Mouse (Mus musculus): ENCODE measurements at regions not wholly inside any gene's neighbourhood (a gene's known extent, or its start where the extent isn't known, plus 50 kb on each side); places are given as distances from the start of the nearest gene placed in this dataset.
"Not testable (repeated sequence)": the region's sequence is repeated elsewhere in the genome, so short reads cannot be mapped to it uniquely, and the experiment has no call there.

DNA sequence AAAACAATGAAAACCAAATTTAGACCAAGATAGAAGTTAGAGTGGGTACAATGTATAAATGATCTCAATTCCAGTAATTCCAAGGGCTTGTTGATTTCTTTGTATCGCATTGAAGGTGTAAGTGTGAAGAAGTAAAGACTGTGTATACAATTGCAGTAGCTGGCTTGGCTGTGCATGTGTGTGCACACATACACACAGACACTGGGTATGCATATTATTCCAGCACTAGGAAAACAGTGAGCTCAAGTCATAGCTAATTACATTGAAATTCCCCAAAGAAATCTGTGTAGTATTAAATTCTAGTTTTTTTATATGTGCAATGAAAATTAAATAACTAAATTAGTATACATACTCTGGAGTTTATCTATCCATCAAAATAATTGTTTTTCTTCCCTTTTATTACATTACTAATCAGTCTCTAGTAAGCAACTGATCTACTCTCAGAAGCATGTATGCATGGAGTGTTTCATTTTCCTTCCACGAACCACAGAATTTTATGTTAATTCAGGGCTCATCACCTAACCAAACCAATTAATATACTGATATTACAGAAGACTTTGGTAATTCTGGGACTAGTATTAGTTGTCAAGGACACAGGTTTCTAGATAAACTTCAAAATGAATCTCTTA is 56.5 kb downstream of the Gm8797 start:
- Histone ChIP-seq H3K9me3 (no peaks in the 10 kb centered on the region), H3K4me1 (replicated peaks) (no peaks in the 10 kb centered on the region), H3K36me3 (no peaks in the 10 kb centered on the region), H3K27ac (no peak overlapping the region), H3K27me3 (ENCODE audit: insufficient read depth, poor library complexity, severe bottlenecking) (no peaks in the 10 kb centered on the region), H3K4me3 (no peak overlapping the region)
- no peak for DNase-seq (ENCODE audit: low spot score)
- 94% methylated on average over 2 of the region's 2 CpGs for WGBS

DNA sequence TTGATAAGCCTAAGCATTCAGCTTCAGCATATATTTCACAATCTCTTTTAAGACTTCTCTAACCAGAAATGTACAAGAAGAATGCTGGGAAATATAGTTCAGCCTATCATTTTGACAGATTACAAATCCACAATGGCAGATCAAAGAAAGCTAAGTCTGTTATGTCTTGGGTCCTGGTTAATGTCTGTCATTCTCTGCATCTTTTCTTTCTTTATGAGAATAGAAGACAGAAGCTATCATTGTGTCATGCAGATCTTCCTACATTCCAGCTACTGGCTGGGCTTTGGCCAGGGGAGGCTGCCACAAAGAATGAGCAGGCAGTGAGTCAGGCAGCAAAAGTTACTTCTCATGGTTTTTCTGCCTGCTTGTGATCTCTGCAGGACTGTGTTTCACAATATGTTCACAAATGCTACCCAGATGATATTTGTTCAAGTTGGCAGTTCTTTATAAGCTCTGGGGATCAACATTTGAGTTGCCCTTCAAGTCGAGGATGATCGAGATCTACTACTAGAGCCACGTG is 60.5 kb downstream of the Gm8797 start:
- H3K9me3 ChIP-seq: no peaks in the 10 kb centered on the region
- no peak overlapping the region for H3K27ac ChIP-seq
- no peak overlapping the region for H3K4me3 ChIP-seq
- no peak for DNase-seq (ENCODE audit: low spot score)
- no peaks in the 10 kb centered on the region for H3K36me3 ChIP-seq
- H3K4me1 ChIP-seq (replicated peaks): no peaks in the 10 kb centered on the region
- WGBS: 89% methylated on average over 3 of the region's 3 CpGs
- H3K27me3 ChIP-seq (ENCODE audit: insufficient read depth, poor library complexity, severe bottlenecking): no peaks in the 10 kb centered on the region

DNA sequence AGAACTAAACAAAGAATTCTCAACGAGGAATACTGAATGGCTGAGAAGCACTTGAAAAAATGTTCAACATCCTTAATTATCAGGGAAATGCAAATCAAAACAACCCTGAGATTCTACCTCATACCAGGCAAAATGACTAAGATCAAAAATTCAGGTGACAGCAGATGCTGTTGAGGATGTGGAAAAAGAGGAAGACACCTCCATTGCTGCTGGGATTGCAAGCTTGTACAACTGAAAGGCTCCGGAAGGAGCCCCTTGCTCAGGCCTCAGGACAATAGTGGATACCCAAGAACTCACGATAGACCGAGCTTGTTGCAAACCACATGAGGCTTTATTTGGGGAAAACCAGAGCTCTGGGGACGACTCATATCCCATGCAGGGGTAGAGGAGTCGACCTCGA is 69.6 kb downstream of the Gm8797 start:
- H3K4me1 ChIP-seq (replicated peaks); H3K4me3 ChIP-seq; H3K36me3 ChIP-seq; H3K9me3 ChIP-seq; H3K27ac ChIP-seq; H3K27me3 ChIP-seq (ENCODE audit: insufficient read depth, poor library complexity, severe bottlenecking); DNase-seq (ENCODE audit: low spot score): not testable (repeated sequence)
- 86% methylated on average over 7 of the region's 7 CpGs for WGBS

DNA sequence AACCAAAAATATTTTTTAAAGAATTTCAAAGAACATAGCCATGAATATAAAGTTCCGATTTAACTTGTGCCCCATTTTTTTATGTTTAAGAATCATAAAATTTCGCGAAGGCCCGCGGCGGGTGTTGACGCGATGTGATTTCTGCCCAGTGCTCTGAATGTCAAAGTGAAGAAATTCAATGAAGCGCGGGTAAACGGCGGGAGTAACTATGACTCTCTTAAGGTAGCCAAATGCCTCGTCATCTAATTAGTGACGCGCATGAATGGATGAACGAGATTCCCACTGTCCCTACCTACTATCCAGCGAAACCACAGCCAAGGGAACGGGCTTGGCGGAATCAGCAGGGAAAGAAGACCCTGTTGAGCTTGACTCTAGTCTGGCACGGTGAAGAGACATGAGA is 109.6 kb downstream of the Gm8797 start:
- WGBS: 28% methylated on average over 20 of the region's 20 CpGs
- not testable (repeated sequence) for H3K4me3 ChIP-seq; DNase-seq (ENCODE audit: low spot score)

DNA sequence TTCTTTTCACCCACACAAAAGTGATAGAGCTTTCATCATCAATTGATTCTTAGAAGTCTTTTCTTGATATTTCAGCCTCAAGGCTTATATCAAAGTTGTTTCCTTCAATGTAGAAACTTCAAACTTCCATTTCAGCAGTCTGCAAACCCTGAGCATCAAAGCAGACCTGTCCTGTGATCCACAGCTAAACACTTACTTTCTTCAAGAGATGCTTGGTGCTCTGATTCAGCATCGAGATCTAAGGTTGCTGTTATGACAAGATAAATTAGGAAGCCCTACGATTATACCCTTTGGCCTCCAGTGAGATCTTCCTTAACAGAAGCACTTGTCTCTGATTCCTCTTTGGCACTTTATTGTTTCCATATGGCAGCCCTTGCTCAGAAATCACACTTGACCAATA is 119.8 kb downstream of the Gm8797 start:
- no peaks in the 10 kb centered on the region for H3K4me1 ChIP-seq (replicated peaks)
- no peaks in the 10 kb centered on the region for H3K27me3 ChIP-seq (ENCODE audit: insufficient read depth, poor library complexity, severe bottlenecking)
- H3K27ac ChIP-seq: no peak overlapping the region
- H3K36me3 ChIP-seq: no peaks in the 10 kb centered on the region
- no peak overlapping the region for H3K4me3 ChIP-seq
- DNase-seq (ENCODE audit: low spot score): no peak
- WGBS: 87% methylated on average over 2 of the region's 2 CpGs
- no peaks in the 10 kb centered on the region for H3K9me3 ChIP-seq

More for the DNA sequence above, 109.6 kb downstream of the Gm8797 start:
- H3K36me3 ChIP-seq; H3K27ac ChIP-seq; H3K27me3 ChIP-seq (ENCODE audit: insufficient read depth, poor library complexity, severe bottlenecking); H3K9me3 ChIP-seq; H3K4me1 ChIP-seq (replicated peaks): not testable (repeated sequence)

DNA sequence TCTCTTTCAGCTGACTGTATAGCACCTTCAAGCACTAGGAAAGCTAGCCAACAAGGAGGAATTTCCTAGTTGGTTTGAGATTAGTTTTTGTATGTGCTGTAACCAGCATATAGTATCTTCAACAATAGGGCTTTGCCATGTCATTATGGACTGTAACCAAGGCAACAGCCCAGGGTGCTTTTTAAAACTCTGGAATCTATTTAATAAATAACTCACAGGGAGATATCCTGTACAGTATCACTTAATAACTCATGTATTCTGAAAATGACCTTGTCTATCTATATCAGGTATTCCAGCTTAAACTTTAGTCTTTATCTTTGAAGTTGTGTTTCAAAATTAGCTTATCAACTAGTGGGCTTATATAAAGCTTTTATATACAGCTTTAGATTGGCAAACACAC is 128.5 kb downstream of the Gm8797 start:
- no peak overlapping the region for H3K27ac ChIP-seq
- no peak for DNase-seq (ENCODE audit: low spot score)
- no peak overlapping the region for H3K4me3 ChIP-seq
- no peaks in the 10 kb centered on the region for H3K4me1 ChIP-seq (replicated peaks)
- no peaks in the 10 kb centered on the region for H3K9me3 ChIP-seq
- no peaks in the 10 kb centered on the region for H3K36me3 ChIP-seq
- no peaks in the 10 kb centered on the region for H3K27me3 ChIP-seq (ENCODE audit: insufficient read depth, poor library complexity, severe bottlenecking)

DNA sequence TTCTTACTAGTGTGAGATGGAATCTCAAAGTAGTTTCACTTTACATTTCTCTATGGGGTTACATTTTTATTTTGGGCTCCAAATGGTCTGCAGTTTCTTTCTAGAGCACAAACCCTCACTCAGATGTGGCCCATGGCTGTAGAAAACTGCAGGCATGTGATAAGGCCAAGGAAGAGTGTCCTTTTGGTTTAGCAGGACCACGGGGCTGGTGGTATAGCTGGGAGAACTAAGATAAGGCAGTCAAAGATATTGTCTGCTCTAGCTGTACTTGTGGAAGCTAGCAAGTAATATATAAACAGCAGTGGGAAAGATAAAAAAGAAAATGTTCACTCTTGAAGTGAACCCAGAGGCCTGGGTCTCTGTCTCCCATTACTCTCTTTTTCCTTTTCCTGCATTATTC is 166.9 kb downstream of the Gm8797 start:
- Histone ChIP-seq H3K36me3 (no peaks in the 10 kb centered on the region), H3K4me1 (replicated peaks) (no peaks in the 10 kb centered on the region), H3K27ac (no peak overlapping the region), H3K4me3 (no peak overlapping the region), H3K27me3 (ENCODE audit: insufficient read depth, poor library complexity, severe bottlenecking) (no peaks in the 10 kb centered on the region), H3K9me3 (no peaks in the 10 kb centered on the region)
- DNase-seq (ENCODE audit: low spot score): no peak
- WGBS: 92% methylated on average over 1 of the region's 1 CpGs

DNA sequence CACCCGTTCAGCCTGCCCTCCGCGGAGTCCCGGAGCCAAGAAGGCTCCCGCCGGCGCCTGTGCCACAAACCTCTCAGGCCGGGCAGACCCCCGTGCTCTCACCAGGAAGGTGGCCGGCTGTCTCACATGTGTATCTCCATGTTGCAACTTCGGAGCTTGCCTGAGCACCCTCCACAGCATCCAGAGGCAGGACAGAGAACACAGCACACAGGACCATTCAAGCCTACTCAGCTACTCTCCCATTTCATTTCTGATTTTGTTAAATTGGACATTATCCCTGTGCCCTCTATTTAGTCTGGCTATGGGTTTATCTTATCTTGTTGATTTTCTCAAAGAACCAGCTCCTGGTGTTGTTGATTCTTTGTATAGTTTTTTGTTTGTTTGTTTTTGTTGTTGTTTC is 199.6 kb downstream of the Gm8797 start:
- H3K36me3 ChIP-seq; H3K27ac ChIP-seq; H3K4me1 ChIP-seq (replicated peaks); DNase-seq (ENCODE audit: low spot score); H3K4me3 ChIP-seq; H3K9me3 ChIP-seq; H3K27me3 ChIP-seq (ENCODE audit: insufficient read depth, poor library complexity, severe bottlenecking): not testable (repeated sequence)
- WGBS: 96% methylated on average over 11 of the region's 11 CpGs

DNA sequence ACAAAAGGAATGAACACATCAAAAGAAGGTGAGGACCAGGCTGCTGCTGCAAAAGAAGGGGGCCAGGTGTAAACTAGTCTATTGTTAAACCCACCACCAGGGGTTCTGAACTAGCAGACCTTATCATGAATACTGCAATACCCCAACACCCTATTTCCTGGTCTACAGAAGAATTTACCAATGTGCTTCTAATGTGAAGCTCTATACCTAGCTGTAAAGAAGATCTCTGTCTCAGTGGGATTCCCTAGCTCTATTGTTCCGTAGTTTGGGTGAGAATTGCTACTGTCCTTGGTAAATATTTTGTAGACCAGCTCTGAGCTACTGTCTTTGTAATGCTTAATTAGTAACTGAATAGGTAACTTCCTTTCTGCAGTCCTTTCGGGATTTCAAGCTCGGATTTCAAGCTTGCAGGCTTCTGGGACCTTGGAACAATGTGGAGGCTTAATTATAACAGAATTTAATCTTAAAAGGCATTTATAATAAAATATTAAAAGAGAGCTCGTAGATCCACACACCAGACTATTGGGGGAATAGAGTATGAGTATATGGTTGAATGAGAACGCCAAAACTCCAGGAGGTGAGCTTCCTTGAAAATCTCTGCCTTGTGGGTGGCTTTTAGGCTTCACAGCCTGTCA is 238.5 kb downstream of the Gm8797 start:
- not testable (repeated sequence) for H3K27me3 ChIP-seq (ENCODE audit: insufficient read depth, poor library complexity, severe bottlenecking); DNase-seq (ENCODE audit: low spot score); H3K4me1 ChIP-seq (replicated peaks); H3K9me3 ChIP-seq; H3K4me3 ChIP-seq; H3K27ac ChIP-seq; H3K36me3 ChIP-seq
- 82% methylated on average over 5 of the region's 5 CpGs for WGBS

DNA sequence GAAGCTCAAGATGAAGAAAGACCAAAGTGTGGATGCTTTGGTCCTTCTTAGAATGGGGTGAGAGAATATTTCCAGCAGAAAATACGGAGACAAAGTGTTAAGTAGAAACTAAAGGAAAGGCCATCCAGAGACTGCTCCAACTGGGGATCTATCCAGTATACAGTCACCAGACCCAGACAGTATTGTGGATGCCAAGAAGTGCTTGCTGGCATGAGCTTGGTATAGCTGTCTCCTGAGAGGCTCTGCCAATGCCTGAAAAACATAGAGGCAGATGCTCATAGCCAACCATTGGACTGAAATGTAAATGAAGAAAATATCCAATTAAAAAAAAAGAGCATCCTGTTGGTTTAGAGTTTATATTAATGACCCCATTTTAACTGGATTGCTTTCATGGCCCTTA is 253.8 kb downstream of the Gm8797 start:
- Histone ChIP-seq H3K27ac (no peak overlapping the region), H3K27me3 (ENCODE audit: insufficient read depth, poor library complexity, severe bottlenecking) (no peaks in the 10 kb centered on the region), H3K4me3 (no peak overlapping the region), H3K36me3 (no peaks in the 10 kb centered on the region), H3K9me3 (no peaks in the 10 kb centered on the region; the same call in 1 of the 2 replicates), H3K4me1 (replicated peaks) (no peaks in the 10 kb centered on the region)
- WGBS: 86% methylated on average over 1 of the region's 1 CpGs
- DNase-seq (ENCODE audit: low spot score): no peak

DNA sequence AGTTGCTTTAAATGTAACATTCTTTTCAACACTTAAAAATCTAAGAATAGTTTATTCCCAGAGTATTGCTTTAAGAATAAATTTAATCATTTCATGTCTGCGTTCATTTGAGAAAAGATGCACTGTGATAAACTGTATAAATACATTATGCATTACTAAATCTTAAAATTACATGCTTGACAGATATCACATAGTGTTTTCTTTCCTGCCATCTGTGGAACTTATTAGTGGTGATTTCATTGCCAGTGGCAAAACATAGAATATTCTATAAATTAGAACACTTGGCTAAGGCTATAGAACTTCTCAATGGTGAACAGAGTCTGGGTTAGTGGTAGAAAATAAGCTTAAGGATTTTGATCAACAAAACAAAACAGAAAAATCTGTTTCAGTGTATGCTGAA is 268.1 kb downstream of the Gm8797 start:
- H3K9me3 ChIP-seq: no peaks in the 10 kb centered on the region
- H3K27ac ChIP-seq: no peak overlapping the region
- no peak overlapping the region for H3K4me3 ChIP-seq
- H3K27me3 ChIP-seq (ENCODE audit: insufficient read depth, poor library complexity, severe bottlenecking): no peaks in the 10 kb centered on the region
- H3K4me1 ChIP-seq (replicated peaks): no peaks in the 10 kb centered on the region
- H3K36me3 ChIP-seq: no peaks in the 10 kb centered on the region
- no peak for DNase-seq (ENCODE audit: low spot score)
- 83% methylated on average over 1 of the region's 1 CpGs for WGBS

DNA sequence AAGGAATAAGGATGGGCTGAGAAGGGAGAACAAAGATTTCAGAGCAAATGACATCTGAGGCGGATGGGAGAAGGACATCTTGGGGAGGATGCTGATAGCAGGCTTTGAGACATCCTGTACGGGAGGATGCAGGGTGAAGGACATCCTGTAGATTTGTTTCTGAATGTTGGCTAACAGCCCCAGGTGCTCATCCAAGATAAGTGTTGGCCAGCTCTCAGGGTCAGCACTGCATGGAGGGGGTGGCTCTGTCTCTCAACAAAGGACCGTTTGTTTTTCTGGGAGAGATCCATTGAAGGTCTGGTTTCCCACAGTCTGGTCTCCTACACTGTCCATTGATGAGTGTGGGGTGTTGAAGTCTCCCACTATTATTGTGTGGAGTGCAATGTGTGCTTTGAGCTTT is 290.7 kb downstream of the Gm8797 start:
- 72% methylated on average over 3 of the region's 3 CpGs for WGBS
- DNase-seq (ENCODE audit: low spot score); H3K27ac ChIP-seq; H3K4me3 ChIP-seq; H3K36me3 ChIP-seq; H3K9me3 ChIP-seq; H3K4me1 ChIP-seq (replicated peaks); H3K27me3 ChIP-seq (ENCODE audit: insufficient read depth, poor library complexity, severe bottlenecking): not testable (repeated sequence)

DNA sequence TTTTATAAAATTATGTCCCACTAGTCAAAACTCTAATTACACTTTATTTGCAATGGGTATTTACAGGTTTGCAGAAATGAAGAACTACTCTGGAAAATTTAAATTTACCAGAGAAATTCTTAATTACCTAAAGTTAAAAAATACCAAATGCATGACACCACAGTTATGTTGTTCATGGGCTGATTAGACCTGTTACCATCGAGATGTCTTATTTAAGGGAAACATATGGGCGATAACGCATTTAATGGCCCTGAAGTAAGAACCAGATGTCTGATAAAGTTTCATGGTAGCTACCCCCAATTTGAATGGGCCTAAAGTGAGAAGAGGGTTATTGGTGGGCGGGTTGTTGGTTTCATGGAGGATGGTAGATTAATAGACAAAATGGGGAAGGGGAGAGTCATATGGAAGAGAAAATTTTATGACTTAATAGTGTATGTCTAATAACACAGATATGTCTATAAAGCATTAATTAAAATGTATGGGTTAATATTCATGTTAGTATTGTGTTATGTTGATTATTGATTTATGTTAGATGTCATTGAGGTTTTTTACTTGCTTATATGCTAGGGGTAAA is 299.0 kb downstream of the Gm8797 start:
- no peak for DNase-seq (ENCODE audit: low spot score)
- WGBS: 92% methylated on average over 4 of the region's 4 CpGs
- Histone ChIP-seq H3K27ac (no peak overlapping the region), H3K27me3 (ENCODE audit: insufficient read depth, poor library complexity, severe bottlenecking) (no peaks in the 10 kb centered on the region), H3K9me3 (peaks cover 10% of the 10 kb centered on the region; the same call in 1 of the 2 replicates), H3K36me3 (no peaks in the 10 kb centered on the region), H3K4me1 (replicated peaks) (no peaks in the 10 kb centered on the region), H3K4me3 (no peak overlapping the region)
